Mouse (Mus musculus) cerebellum, adult 2 months (tissue): ENCODE measurements around the gene Sptlc2. TPM values are rescaled to one million over a fixed set of nuclear protein-coding genes. Genes with fewer than 3 reads are reported as not detected.

Experiments
- DNase-seq, 2 experiments: peaks; one replicate each; pipeline ENCODE4 v3.0.0; 2021
- H3K27ac ChIP-seq: fragments of 200-500 bp; 2 replicates; pipeline ENCODE4 v1.5.1; 2012; ENCODE audit warnings: low read length, control low read depth, inconsistent platforms; ENCODE audit not compliant: insufficient read depth
- H3K27me3 ChIP-seq: fragments of 200-500 bp; 2 replicates; pipeline ENCODE4 v1.6.1; 2012; ENCODE audit warnings: inconsistent platforms, mild to moderate bottlenecking, low read length, moderate library complexity; ENCODE audit not compliant: control insufficient read depth, insufficient read depth
- H3K4me1 ChIP-seq: fragments of 200-500 bp; 2 replicates; pipeline ENCODE4 v1.6.1; 2011; ENCODE audit warnings: low read length; ENCODE audit not compliant: control insufficient read depth, insufficient read depth
- H3K4me3 ChIP-seq: fragments of 200-500 bp; replicated peaks from 2 replicates; pipeline ENCODE3; 2011; ENCODE audit warnings: mild to moderate bottlenecking, low read depth, low read length, control low read depth; ENCODE audit not compliant: insufficient read depth
- CTCF ChIP-seq: fragments of 200-500 bp; IDR thresholded peaks from 2 replicates; pipeline ENCODE4 v1.5.1; 2011; ENCODE audit warnings: low read depth, mild to moderate bottlenecking, control low read depth, low read length, moderate library complexity, borderline replicate concordance; ENCODE audit not compliant: insufficient read depth
- POLR2A ChIP-seq: fragments of 200-500 bp; IDR thresholded peaks from 2 replicates; pipeline ENCODE4 v1.6.1; 2011; ENCODE audit warnings: low read length, control low read depth, borderline replicate concordance; ENCODE audit not compliant: insufficient read depth
- WGBS: fragments of 180-500 bp; shearing (Covaris S2); methylation state at CpG from one replicate; pipeline ENCODE4 v1.1.7; 2018; 5-methylcytosine and 5-hydroxymethylcytosine counted together
- polyA plus RNA-seq: library from polyadenylated mRNA; depleted of rRNA; stranded (reverse); fragments of >200 nt; gene quantifications from 2 replicates; pipeline ENCODE4 v1.2.3, GENCODE M21; 2012

Gene Sptlc2
- polyA plus RNA-seq, 1 experiment, result 23.3 TPM

- Histone ChIP-seq H3K4me1 (no peaks in the 10 kb centered on the region), H3K27me3 (no peaks in the 10 kb centered on the region), H3K4me3 (no peak overlapping the region), H3K27ac (no peak overlapping the region)
- TF ChIP-seq POLR2A, result no peak
- no peak for TF ChIP-seq CTCF
- 12% methylated on average over 5 of the region's 5 CpGs for WGBS
- no peak for DNase-seq
Measured at GRCm38 (mm10) chr12:87418921-87419320, 30.8 kb upstream of the Sptlc2 start.

DNA sequence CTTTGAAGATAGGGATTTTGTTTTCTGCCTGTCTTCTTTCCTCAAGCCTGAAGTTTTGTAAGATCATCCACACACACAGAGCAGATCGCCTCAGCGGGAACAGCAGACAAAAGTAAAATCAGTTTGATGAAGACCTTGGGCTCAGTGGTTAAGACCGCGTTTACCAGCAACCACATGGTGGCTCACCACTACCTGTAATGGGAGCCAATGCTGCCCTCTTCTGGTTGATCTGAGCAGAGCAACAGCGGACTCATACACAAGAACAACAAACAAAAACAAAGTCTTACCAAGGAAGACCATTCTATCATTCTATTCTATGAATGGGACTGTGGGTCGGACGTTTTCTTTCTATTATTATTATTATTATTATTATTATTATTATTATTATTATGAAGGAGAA lies 28.5 kb upstream of the Sptlc2 start:
- peak; percentile 22 to 27 for DNase-seq
- 37% methylated on average over 7 of the region's 7 CpGs for WGBS
- no peak overlapping the region for H3K4me3 ChIP-seq

DNA sequence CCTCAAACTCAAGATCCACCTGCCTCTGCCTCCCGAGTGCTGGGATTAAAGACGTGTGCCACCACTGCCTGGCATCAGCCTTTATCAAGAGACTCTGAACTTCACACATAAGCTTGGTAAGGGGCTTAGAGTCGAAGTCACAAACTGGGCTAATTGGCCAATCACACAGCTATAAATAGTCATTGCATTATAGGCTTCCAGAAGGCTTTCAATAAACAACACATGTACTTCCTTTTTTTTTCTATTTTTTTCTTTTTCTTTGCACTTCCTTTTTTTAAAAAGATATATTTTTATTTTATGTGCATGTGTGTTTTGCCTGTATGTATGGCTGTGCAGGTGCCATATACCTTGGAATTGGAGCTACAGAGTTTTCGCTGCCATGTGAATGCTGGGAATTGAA lies 27.2 kb upstream of the Sptlc2 start:
- Histone ChIP-seq H3K27ac (no peak overlapping the region), H3K4me3 (no peak overlapping the region), H3K4me1 (no peaks in the 10 kb centered on the region), H3K27me3 (no peaks in the 10 kb centered on the region)
- no peak for TF ChIP-seq POLR2A
- TF ChIP-seq CTCF, result no peak
- 71% methylated on average over 4 of the region's 4 CpGs for WGBS
- DNase-seq, result no peak

More for the DNA sequence above, 28.5 kb upstream of the Sptlc2 start:
- H3K27ac ChIP-seq, result no peak overlapping the region
- H3K27me3 ChIP-seq, result no peaks in the 10 kb centered on the region
- H3K4me1 ChIP-seq, result no peaks in the 10 kb centered on the region
- TF ChIP-seq POLR2A (no peak), CTCF (peak; percentile 72; the same call in 1 of the 2 replicates)

- Histone ChIP-seq H3K4me3 (no peak overlapping the region), H3K27ac (no peak overlapping the region), H3K27me3 (no peaks in the 10 kb centered on the region), H3K4me1 (no peaks in the 10 kb centered on the region)
- 16% methylated on average over 4 of the region's 4 CpGs for WGBS
- DNase-seq, result peak; percentile 42 to 65
- peak; percentile 89 for TF ChIP-seq CTCF
- TF ChIP-seq POLR2A, result no peak
Measured at GRCm38 (mm10) chr12:87413179-87413790, 25.1 kb upstream of the Sptlc2 start.

DNA sequence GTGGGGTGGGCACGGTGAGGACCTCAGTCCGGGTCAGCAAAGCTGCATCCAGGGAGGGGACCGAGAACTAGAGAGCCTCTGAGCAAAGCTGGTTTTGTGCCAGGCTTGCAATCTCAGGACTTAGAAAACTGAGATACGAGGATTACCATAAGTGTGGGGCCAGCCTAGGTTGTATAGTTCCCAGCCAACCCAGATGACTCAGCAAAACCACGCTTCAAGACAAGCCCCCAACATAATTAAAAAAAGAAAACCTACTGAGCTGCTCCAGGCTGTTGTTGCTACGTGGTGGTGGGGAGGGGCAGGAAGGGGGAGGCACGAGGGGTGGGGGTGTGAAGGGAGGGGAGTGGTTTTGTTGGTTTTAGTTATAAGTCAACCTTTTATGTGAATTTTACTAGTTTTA lies 22.8 kb upstream of the Sptlc2 start:
- Histone ChIP-seq H3K4me3 (no peak overlapping the region), H3K27me3 (no peaks in the 10 kb centered on the region), H3K4me1 (no peaks in the 10 kb centered on the region), H3K27ac (no peak overlapping the region)
- DNase-seq, result no peak
- no peak for TF ChIP-seq POLR2A
- no peak for TF ChIP-seq CTCF
- WGBS, result 43% methylated on average over 7 of the region's 7 CpGs

DNA sequence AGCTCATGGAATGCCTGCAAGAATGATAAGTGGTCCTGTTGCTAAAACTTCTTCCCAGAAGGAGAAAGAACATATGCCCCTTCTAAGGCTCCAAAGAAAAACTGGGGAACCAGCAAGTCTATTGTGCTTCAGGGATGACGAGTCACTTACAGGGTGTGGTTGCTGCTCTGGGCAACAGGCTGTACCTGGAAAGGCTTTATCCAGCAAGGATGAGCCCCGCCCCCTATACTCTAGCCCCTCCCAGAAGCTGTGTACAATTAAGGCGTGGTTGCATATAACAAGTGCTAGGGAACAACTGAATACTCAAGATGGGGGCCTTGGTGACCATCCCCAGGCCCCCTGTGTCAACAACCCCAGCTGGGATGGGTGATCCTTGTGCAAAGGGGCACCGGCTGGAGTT lies 21.0 kb upstream of the Sptlc2 start:
- Histone ChIP-seq H3K4me3 (no peak overlapping the region), H3K27me3 (no peaks in the 10 kb centered on the region), H3K4me1 (no peaks in the 10 kb centered on the region), H3K27ac (no peak overlapping the region)
- 77% methylated on average over 4 of the region's 4 CpGs for WGBS
- no peak for DNase-seq
- TF ChIP-seq CTCF (no peak), POLR2A (no peak)

GRCm38 (mm10) chr12:87407869-87408605 lies 19.9 kb upstream of the Sptlc2 start:
- TF ChIP-seq CTCF, result no peak
- TF ChIP-seq POLR2A, result no peak
- Histone ChIP-seq H3K27ac (no peak overlapping the region), H3K4me3 (no peak overlapping the region), H3K27me3 (no peaks in the 10 kb centered on the region), H3K4me1 (no peaks in the 10 kb centered on the region)
- DNase-seq, result no peak
- WGBS, result 37% methylated on average over 21 of the region's 21 CpGs

GRCm38 (mm10) chr12:87405721-87406120 lies 17.6 kb upstream of the Sptlc2 start:
- WGBS, result 71% methylated on average over 3 of the region's 3 CpGs
- TF ChIP-seq CTCF (no peak), POLR2A (no peak)

More at GRCm38 (mm10) chr12:87405721-87406120, 17.6 kb upstream of the Sptlc2 start:
- no peaks in the 10 kb centered on the region for H3K4me1 ChIP-seq
- H3K27me3 ChIP-seq, result no peaks in the 10 kb centered on the region
- no peak overlapping the region for H3K27ac ChIP-seq
- no peak for DNase-seq
- H3K4me3 ChIP-seq, result no peak overlapping the region
